Mouse (Mus musculus): ENCODE measurements at regions not wholly inside any gene's neighbourhood (a gene's known extent, or its start where the extent isn't known, plus 50 kb on each side); places are given as distances from the start of the nearest gene placed in this dataset.

DNA sequence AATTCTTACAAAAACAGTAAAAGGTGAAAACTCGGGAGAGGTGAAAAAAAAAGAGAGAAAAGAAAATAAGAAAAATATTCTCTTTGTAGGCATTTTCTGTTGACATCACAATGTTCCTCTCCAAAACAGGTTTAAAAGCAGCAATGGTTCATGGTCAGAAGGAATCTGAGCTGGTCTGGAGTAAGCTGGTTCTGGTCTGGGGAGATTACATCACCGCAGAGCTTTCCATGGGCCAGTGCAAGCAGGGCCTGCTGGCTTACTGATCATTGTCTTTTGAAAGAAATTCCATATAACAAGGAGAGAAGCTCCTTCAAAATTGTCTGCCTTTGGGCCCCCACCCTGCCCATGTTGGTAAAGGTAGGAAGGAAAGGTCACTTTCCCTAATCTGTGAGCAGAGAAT, 222.3 kb upstream of the Tnc start:
- TF ChIP-seq POLR2A (IDR thresholded peaks at IDR 0.05; ENCODE audit: borderline replicate concordance, extremely low read depth, insufficient read depth, insufficient read length, poor library complexity, severe bottlenecking) (no peak), CTCF (IDR thresholded peaks at IDR 0.05; ENCODE audit: borderline replicate concordance, extremely low read depth, insufficient read depth, insufficient read length) (no peak)
